Mouse (Mus musculus) megakaryocyte, embryonic 14.5 days (primary cell): ENCODE measurements at regions not wholly inside any gene's neighbourhood (a gene's known extent, or its start where the extent isn't known, plus 50 kb on each side); places are given as distances from the start of the nearest gene placed in this dataset.

Source experiments
- FLI1 ChIP-seq: IDR thresholded peaks from 2 replicates; pipeline ENCODE4 v1.6.1; 2012; ENCODE audit warnings: low read length, inconsistent platforms, mixed read lengths
- GATA1 ChIP-seq: IDR thresholded peaks from 3 replicates; pipeline ENCODE4 v1.6.1; 2012; ENCODE audit warnings: mixed read lengths, low read length, inconsistent platforms, borderline replicate concordance

DNA sequence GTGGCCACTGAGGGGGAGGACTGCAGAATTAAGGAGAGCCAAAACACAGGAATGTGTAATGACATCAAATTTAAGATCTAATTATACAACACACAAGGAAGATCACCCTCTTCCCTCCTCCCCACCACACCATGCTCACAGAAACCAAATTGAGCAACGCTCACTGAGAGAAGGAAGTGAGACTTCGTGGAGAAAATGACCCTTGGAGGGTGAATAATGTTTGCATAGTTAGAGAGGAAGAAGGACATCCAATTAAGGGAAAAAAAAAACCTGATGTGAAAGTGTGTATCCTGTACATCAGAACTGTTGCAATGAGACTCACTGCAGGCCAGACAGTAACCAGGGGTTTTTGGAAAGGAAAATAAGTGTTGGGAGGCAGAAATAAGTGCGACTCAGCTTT, 144.8 kb upstream of the Zeb2 start:
- TF ChIP-seq GATA1, result no peak
- no peak for TF ChIP-seq FLI1
